Mouse (Mus musculus) forelimb bud, embryonic 11.5 days (tissue): ENCODE data around the gene Nppc.

Experiments
- DNase-seq: peaks from one replicate; pipeline ENCODE4 v3.0.0-alpha.2; 2012; ENCODE audit warnings: low read depth, low spot score

Nppc gene

GRCm38 (mm10) chr1:86652675-86653074, 17.7 kb downstream of the Nppc start:
- DNase-seq: no peak

- DNase-seq: peak; percentile 62
Observed at GRCm38 (mm10) chr1:86650272-86650671, 20.1 kb downstream of the Nppc start.

GRCm38 (mm10) chr1:86647517-86647916, 22.9 kb downstream of the Nppc start:
- DNase-seq: no peak

GRCm38 (mm10) chr1:86643101-86643809, 27.1 kb downstream of the Nppc start:
- DNase-seq: no peak

GRCm38 (mm10) chr1:86634751-86635359, 35.5 kb downstream of the Nppc start:
- peak; percentile 30 for DNase-seq

GRCm38 (mm10) chr1:86633840-86634750, 36.3 kb downstream of the Nppc start:
- no peak for DNase-seq

GRCm38 (mm10) chr1:86633434-86633833, 36.9 kb downstream of the Nppc start:
- no peak for DNase-seq

- DNase-seq: no peak
Observed at GRCm38 (mm10) chr1:86632732-86633380, 37.5 kb downstream of the Nppc start.

- DNase-seq: no peak
Observed at GRCm38 (mm10) chr1:86630527-86630926, 39.8 kb downstream of the Nppc start.

- no peak for DNase-seq
Observed at GRCm38 (mm10) chr1:86629936-86630335, 40.4 kb downstream of the Nppc start.

GRCm38 (mm10) chr1:86628270-86628669, 42.1 kb downstream of the Nppc start:
- DNase-seq: no peak

- DNase-seq: no peak
Observed at GRCm38 (mm10) chr1:86623001-86624000, 47.1 kb downstream of the Nppc start.

GRCm38 (mm10) chr1:86622296-86622695, 48.1 kb downstream of the Nppc start:
- no peak for DNase-seq

GRCm38 (mm10) chr1:86618454-86619125, 51.8 kb downstream of the Nppc start:
- DNase-seq: peak; percentile 68
